Mouse (Mus musculus) thymus, postnatal 36 days (tissue): Measurements from ENCODE around the gene Tbc1d24.
A peak's percentile ranks its signal among the peaks of the same experiment; 100 is the strongest.

ENCODE experiments used
- DNase-seq, 2 experiments: peaks; one replicate each; pipeline ENCODE4 v3.0.0; 2022; ENCODE audit warnings: mixed read lengths in 2 of 2

The Tbc1d24 gene

DNA sequence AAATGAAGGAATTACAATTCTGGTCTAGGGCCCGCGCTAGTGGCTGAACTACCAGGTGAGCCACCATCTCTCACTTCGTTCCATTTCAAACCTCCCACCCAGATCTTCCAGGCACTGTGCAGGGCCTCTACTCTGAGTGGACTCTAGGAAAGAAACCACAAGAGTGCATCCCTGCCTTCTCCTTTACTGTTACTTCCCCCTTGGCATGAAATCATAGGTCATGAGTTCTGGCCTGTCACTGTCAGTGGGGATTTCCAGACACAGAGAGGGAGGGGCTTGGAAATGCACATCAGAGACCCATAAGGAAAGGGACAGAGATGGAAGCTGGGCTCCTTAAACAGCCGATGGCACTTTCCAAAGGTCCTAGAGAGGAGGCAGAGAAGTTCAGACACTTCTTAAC is 33.6 kb downstream of the Tbc1d24 start:
- no peak for DNase-seq

DNA sequence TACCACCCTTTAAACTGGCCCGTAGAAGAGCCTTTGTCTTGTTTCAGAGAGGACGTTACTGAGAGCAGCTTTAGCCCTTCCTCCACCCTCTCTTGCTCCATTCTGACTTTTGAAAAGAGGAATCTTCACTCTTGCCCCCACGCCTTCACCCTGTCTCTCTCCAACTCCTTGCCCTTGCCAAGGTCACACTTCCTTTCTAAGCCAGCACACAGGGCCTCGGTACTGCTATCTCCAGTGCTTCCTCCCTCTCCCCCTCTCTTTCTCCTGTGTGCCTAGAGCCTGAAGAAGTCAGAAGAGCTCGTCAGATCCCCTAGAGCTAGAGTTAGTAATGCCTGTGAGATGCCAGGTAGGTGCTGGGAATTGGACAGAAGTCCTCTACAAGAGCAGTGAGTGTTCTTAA is 34.6 kb downstream of the Tbc1d24 start:
- no peak for DNase-seq

DNA sequence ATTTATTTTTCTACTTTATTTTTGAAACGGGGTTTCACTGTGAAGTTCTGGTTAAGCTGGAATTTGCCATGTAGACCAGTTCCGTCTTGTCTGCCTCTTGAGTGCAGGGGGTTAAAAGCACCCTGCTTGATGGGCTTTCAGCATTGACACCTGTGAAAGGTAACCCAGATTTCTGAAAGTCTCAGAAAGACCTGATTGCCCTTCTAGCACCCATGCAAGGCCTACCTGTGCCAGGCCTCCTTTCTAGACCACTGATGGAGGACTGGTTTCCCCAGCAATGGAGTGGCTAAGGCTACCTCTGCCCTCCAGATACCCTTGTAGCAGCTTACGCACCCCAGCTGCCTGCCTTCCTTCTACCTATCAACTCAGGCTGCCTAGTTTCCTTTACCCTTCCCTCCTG is 35.2 kb downstream of the Tbc1d24 start:
- no peak for DNase-seq

DNA sequence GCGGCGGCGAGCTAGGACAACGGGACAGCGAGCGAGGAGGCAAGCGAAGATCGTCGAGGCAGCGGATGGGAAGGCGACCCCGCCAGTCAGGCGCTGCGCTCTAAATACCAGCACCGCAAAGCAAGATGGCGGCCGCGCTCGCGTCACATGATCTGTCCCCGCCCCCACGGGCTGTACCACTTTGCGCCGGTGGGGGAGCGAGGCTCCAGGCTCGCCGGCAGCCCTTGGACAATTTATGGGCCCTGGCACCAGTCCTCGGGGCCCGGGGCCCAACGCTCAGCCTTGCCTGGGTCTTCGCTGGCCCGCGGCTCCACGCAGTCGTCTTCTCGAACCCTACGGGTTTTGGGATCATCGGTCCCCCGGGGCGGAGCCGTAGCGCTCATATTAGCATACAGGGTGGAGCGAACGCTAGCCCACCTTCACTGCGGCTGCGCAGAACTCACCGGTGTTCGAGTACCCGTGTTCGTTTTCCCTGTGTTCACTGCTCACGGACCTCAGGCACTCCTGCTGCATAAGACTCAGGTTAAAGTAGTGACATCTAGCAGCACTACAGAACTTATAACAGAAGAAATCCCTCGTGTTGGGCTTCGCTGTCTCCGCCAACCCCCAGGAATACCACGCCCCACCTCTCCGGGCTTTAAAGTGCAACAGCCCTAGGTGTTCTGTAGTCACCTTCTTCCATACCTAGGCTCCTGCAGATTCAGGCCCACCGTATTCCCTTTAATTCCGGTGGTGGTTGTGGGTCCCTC is 35.9 kb downstream of the Tbc1d24 start, which contains the start of gene Atp6v0c:
Gene Atp6v0c (minus strand): TSS at position 386 of the 749 bp plus-strand sequence.
- peak; percentile 94 for DNase-seq

DNA sequence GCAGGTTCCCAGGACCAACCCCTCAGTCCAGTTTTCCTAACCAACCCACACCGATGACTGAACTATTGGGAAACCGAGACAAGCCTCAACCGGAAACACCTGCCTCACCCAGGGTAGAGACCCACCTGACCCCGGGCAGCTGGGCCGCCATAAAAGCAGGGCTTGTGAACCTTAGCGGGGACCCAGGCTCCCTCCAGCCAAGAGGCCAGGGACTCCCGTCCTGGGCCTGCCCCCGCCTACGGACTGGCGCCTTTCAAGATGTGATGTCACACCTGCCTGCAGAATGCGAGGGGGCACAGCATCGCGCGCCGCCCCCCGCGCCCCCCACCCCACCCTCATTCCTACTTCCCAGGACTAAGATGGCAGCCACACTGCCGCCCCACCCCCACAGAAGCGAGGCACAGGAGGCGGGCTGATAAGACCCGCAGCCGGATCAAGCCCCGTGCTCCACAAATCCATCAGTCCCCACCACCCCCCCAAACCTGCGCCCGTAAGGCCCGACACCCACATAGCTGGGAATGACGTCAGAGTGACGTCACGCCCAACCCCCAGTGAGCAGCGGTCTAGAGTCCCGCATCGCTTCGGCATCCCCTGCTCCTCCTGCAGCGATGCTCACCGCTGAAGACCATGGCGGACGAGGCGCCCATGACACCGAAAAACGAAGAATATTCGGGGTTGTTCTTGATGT is 36.6 kb downstream of the Tbc1d24 start:
- DNase-seq: peak; percentile 68 to 77

DNA sequence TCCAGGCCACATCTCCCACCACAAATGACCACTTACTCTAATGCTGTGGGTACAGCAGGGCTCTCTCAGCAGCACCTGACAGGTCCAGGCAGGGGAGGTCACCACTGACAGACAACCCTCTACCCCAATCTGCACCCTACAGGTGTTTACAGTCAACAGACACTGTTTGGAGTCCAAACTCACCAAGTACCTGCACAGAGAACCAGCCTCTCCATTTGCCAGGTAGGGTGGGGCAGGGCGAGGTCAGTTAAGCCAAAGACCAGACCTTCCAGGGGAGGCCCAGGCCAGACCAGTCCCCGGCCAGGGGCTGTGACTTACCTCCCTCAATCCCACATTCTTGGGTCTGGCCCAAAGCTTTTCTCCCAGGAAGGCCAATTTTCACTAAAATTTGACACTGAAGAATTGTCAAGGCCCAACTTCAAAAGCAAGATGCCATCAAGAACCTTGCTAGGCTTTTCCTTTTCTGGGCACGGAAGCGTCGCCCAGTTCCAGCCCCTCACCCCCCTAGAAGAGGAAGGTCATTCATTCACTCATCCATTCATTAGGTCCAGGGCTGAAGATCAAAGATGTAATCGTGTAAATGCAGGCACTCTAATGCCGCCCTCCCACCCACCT is 37.4 kb downstream of the Tbc1d24 start:
- DNase-seq: peak in 1 of 2 experiments; percentile 7

DNA sequence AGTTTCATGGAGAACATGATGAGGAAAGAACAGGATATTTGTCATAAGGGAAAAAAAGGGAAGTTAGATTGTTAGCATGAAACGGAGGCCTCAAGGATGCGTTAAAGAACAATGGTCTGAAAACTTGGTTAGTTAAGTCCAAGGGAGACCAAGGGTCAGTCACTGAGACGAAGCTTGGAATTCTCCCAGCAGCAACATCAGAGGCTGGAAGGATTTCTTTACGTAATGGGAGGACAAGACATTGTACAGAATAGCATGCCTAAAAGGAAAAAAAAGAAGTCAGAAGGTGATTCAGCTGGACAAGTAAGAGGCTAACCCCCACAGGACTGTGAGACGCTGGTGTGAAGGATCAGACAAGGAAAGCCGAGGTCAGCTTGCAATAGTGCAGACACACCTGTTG is 38.2 kb downstream of the Tbc1d24 start:
- no peak for DNase-seq

DNA sequence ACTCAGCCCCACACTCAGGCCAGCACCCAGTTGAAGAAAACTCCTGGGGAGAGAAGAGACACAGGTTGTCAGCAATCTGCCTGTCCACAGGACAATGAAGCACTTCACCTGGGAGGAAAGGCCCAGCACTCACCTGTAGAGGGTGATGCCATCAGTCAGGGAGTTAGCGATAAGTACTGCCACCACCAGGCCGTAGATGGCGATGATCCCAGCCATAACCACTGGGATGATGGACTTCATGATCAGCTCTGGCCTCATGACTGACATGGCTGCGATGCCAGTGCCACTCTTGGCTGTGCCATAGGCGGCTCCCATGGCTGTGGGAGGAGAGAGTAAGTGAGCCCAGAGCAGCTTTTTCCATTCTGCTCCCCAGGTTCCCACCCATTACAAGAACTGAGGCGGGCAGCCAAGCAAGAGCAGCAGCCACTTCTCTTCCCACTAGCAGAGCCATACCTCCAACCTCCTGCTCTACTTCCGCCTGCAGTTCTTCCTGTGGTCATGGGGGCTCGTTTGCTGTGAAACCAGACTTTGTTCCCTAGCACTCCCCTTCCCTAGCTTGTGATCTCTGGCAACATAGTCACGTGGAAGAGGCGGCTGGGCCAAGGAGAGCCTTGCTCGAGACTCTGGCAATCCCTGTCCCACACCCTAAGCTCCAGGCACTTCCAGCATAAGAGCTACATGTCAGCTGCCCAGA is 40.6 kb downstream of the Tbc1d24 start:
- DNase-seq: peak in 1 of 2 experiments; percentile 6

DNA sequence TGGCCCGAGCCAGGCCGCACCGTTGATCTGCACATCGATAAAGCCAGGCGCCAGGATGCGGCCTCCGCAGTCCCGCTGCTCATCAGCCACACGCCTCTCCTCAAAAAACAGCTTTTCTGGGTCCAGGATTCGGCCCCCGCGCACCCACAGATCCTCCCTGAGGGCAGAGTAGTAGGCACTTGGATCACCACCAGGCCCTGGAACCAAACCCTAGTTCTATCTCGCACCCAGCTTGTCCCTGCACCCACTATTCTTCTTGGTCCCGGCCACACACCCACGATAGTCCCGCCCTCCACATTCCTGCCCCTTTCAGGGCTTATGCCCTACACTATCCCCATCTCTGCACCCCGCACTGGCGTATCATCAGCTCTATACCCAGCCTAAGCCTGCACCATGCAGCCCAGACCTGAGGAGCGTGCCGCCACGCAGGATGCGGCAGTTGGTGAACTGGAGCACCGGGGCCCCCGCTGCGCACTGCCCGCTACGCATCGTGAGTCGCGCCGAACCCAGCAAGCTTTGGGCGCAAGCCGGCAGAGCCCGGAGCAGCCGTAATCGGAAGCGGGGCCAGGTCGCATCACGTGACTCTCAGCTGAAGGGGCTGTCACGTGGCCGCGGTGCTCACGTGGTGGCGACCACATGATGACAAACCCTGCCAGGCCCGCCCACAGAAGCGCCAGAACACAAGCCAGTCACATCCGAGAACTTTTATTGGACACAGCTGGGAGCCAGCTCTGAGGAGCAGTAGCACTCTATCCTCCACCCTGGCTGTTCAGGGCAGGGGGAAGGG is 42.0 kb downstream of the Tbc1d24 start, which contains the start of gene Amdhd2:
Gene Amdhd2 (minus strand): TSS at position 591 of the 787 bp plus-strand sequence.
- peak; percentile 90 to 93 for DNase-seq

DNA sequence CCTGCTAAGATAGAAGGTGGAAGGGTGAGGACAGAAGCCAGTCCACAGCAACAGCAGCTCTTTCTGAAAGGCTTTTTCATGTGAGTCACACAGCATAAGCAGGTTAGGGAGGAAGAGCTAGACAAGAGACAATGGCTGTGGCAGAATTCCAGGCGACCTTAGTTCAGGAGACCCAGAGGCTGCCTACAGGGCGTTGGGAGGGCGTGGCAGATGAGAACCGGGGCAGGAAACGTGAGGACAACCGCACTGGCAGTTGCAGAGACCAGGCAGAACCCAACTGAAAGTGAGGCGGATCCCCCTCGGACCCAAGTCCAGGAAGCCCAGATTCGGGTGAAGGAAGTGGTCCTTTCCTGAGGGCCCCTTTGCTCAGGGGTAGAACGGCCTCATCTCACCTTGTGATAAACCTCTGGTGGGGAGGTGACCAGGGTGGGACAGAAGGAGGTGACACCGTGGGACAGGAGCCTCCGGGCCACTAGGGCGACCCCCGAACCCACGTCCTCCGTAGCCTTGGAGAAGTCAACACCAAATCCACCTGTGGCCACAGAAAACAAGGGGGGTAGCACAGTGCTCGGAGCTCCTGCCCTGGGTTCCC is 42.7 kb downstream of the Tbc1d24 start:
- DNase-seq: peak in 1 of 2 experiments; percentile 41

DNA sequence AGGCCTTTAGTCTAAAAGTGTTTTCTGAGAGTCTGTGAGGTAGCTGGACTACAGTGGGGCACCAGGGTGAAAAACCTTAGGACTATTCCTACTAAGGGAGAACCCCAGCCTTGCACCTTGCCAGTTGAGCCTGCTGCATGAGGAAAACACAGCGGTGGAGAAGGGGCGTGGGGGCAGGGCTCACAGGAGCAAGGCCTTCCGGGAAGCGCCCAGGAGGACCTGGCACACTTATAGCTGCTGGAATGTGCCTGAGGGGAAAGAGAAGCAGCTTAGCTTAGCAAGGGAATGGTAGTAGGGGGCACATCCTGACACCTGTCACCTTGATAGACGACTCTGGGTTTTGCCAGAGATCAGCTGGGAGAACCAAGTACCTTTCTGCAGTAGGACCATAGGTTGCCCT is 43.9 kb downstream of the Tbc1d24 start:
- no peak for DNase-seq

DNA sequence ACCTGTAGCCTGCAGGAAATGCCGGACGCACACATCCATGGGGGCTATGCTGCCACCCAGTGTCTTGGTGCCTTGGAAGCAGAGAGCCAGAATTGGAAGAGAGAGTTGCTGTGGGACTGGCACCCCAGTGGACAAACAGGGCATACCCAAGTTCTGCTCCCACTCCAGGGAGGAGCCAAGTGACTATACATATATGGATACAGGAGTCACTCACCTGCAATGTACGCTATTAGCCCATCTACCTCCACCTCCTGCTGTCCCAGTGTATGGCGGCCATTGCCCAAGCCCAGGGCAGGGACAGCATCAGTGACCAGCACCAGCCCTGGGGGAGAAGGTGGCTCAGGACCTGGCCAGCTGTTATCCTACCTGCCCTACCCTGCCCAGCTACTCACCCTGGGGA is 47.8 kb downstream of the Tbc1d24 start:
- DNase-seq: no peak

DNA sequence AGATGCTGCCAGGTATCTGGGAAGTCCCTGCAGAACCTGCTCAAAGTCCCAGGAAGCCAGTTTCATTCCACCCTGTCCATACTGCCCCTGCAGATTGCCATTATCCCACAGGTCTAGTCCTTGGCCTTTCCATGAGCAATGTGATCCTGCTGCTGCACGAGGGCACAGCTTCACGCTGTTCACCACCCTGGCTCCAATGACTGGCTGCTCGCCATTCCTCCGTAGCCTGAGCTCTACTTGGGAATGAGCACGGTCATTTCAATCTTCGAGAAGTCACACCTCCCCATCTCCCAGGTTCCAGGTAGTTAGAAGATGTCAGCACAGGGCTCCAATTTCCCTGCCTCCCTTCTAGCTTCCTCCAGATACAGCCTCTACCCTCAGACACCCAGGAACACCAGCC is 48.2 kb downstream of the Tbc1d24 start:
- DNase-seq: no peak

DNA sequence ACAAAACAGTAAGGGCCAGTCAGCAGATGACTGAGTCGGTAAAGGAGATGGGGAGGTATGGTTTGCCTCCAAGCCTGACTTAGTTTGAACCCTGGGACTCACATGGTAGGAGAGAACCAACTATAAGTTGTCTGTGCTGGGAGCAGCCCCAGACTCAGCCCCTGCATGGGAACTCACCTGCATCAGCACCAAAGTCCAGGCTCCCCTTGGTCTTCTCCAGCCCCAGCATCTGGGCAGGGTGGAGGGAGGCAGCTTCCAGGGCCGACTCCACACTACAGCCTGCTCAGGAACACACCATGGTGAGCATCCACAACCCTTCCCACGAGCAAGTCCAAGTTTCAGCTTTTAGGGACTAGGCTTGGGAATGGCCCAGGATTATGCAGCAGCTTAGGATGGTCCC is 49.0 kb downstream of the Tbc1d24 start:
- no peak for DNase-seq

DNA sequence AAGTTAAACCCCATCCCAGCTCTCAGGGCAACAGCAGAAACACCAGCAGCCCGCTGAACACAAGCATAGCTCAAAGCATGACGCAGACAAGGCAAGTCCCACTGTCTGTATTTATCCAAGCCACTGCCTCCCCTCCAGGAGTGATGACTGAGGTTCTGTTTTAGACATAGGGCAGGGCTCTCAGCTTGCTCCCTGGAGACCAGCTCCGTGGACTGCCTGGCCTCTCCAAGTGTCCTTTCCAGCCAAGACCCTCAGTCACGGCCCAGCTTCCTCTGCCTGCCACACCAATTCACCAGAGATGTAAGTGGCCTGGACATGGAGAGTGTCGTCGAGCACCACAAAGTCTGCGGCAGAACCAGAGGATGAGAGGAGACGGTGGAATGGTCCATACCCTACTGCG is 49.6 kb downstream of the Tbc1d24 start:
- peak in 1 of 2 experiments; percentile 3 for DNase-seq

DNA sequence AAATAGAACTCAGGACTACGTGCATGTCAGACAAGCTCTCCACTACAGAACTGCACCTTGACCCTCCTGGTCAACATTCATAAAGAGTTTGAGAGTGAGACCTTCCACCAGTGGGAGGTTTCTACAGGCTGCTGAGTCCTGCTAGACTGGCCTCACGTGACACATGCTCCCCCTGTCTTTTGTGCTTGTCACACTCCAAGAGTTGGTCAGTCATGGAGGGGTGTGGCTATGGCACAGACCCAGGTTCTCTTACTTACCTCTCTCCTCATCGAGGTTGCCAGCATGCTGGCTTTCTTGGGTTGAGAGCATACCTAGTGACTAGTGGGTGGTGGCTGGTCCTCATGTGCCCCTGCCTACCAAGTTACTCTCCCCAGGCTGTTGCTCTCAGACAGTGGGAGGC is 50.9 kb downstream of the Tbc1d24 start:
- DNase-seq: no peak

DNA sequence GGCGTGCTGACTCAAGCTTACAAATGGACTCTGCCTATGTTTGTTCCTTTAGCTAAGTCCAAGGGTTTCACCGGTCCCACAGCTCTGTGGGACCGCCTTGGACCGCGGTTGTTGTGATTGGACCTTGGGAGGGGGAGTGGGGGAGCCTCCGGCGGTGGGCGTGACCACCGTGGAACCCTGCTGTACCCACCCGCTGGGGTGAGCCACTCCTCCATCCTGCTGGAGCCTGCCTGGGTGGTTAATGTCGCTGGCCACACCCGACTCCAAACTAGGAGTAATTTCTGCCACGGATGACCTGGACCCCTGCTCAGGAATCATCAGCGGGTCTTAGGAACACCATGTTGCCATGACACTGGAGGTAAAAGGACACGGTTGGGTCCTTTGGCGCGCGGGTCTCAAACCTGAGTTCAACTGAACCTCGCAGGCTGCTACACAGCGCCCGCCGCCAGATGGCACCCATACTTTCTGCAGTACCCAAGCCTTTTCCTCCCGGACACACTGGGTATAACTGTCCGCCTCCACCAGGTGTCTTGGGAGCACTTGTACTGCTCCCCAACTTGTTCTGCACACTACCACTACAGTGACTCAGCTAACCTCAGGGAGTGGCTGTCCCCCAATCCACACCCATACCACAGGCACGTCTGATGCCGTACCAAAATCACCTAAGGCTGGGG is 53.3 kb downstream of the Tbc1d24 start:
- DNase-seq: peak; percentile 87

DNA sequence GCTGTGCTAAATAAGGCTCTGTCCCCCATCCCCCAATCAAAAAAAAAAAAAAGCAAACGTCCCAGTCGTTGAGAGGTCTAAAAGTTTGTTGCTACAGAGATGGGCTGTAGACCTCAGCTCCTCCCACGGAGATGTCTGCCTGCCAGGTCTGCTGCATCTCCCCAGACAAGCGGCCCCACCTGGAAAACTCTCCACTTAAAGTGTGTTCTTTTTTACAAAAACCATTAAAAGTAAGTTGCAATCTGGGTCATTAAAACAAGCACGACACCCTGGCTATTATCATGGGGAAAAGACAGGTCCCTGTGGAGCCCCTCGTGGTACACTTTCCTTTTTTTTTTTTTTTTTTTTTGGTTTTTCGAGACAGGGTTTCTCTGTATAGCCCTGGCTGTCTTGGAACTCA is 54.0 kb downstream of the Tbc1d24 start:
- no peak for DNase-seq

DNA sequence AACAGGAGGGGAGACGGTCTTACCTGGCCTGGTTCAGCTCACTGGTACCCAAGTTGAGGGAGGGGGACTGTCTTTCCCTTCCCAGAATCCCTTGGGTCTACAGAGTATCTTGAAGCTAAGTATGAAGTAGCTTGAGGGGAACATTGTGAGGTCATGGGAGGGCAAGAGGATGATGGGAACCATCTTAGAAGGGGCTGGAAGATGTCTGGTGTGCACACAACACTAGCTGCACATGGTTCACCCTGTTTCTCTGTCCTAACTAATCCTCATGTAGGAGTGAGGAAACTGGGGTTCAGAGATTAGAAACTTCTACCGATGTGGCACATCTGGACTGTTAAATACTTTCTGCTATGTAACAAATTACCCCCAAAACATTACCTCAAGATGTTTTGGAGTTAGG is 54.5 kb downstream of the Tbc1d24 start, which contains the start of gene Pdpk1:
Gene Pdpk1 (minus strand): TSS at position 101 of the 400 bp plus-strand sequence.
- no peak for DNase-seq

DNA sequence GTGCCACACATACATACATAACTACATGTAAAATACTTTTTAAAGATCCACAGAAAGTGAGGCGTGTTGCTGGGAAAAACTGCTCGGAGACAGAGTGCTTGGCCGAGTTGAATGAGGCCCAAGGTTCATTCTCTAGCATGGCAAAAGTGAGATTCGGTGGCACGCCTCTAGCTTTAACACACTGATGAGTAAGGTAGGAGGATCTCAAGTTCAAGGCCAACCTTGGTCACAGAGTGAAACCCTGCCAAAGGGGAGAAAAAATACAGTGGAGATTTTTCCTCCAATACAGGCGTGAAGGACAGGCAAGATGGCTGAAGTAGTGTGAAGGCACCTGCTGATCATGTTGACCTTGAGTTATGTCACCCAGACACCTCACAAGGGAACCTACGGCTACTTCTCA is 55.9 kb downstream of the Tbc1d24 start:
- DNase-seq: no peak

DNA sequence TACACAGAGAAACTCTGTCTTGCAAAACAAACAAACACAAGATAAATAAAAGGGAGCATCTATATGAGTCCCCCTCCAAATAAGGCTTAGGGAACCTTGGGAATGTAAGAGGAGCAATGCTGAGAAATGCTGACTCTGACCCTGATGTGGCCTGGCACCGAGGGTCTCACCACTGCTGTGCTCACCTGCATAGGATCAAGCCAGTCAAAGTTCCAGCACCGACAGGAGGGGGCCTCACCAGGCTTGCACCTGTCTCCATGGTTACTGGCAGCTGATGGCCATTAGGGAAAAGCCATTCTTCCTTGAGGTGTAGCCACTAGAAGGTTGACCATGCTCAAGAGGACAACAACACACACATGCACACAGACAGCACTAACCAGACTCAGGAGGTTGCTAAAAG is 62.5 kb downstream of the Tbc1d24 start:
- DNase-seq: no peak
